Mouse (Mus musculus) lung, embryonic 15.5 days (tissue): ENCODE measurements around the gene Chst11. TPM values are rescaled to one million over a fixed set of nuclear protein-coding genes. Genes with fewer than 3 reads are reported as not detected.

ENCODE experiments used
- ATAC-seq: fragments of 200-750 bp; cut with Nextera tagmentation; 2 replicates; pipeline ENCODE4 v1.8.0; 2017; ENCODE audit warnings: moderate number of reproducible peaks, borderline replicate concordance; ENCODE audit not compliant: low FRiP score, low TSS enrichment; ENCODE audit errors: extremely low read depth
- H3K27ac ChIP-seq: fragments of 300-500 bp; sonication (generic); 2 replicates; pipeline ENCODE4 v1.5.1; 2015; ENCODE audit warnings: moderate library complexity, mild to moderate bottlenecking, inconsistent platforms
- H3K27me3 ChIP-seq: fragments of 300-500 bp; sonication (generic); 2 replicates; pipeline ENCODE4 v1.6.1; 2015; ENCODE audit warnings: inconsistent platforms
- H3K36me3 ChIP-seq: fragments of 300-500 bp; sonication (generic); 2 replicates; pipeline ENCODE4 v1.6.1; 2015; ENCODE audit warnings: inconsistent platforms
- H3K4me1 ChIP-seq: fragments of 300-500 bp; sonication (generic); 2 replicates; pipeline ENCODE4 v1.6.1; 2015; ENCODE audit warnings: inconsistent platforms
- H3K4me2 ChIP-seq: fragments of 300-500 bp; sonication (generic); 2 replicates; pipeline ENCODE4 v1.6.1; 2015; ENCODE audit warnings: inconsistent platforms, mild to moderate bottlenecking, moderate library complexity
- H3K4me3 ChIP-seq: fragments of 300-500 bp; sonication (generic); 2 replicates; pipeline ENCODE4 v1.5.1; 2015; ENCODE audit warnings: mild to moderate bottlenecking, inconsistent platforms
- H3K9ac ChIP-seq: fragments of 300-500 bp; sonication (generic); 2 replicates; pipeline ENCODE4 v1.6.1; 2015; ENCODE audit warnings: inconsistent platforms
- H3K9me3 ChIP-seq: fragments of 300-500 bp; sonication (generic); 2 replicates; pipeline ENCODE4 v1.6.1; 2016; ENCODE audit warnings: inconsistent platforms
- WGBS: fragments of 180-500 bp; shearing (Covaris S2); methylation state at CpG from one replicate; pipeline ENCODE4 v1.1.7; 2015; 5-methylcytosine and 5-hydroxymethylcytosine counted together
- polyA plus RNA-seq: library from polyadenylated mRNA; unstranded; fragments of >200 nt; fragmentation: Nextera tagmentation; extraction: Ambion mirVana; gene quantifications from 2 replicates; pipeline ENCODE4 v1.2.1, GENCODE M21; 2015

The Chst11 gene
- polyA plus RNA-seq, 1 experiment from 2014 or later, result 2.0 TPM

DNA sequence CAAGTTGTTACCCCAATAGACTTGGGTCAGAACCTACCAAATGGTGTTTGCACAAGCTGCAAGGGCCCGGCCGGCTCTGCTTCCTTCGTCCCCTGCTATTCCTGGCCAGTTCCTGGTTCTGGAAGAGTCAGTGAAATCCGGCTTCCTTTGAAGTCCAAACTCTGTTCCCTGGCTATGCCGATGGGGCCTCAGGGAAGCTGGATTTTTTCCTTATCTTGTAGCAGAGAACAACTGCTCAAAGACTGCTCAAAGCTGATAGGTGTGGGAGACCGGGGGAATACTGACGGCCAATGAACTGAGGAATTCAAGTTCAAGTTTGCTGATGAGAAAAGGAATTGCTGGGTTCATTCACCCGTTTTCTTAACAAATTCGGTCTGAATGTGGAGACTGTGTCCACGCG, 13.7 kb upstream of the Chst11 start:
- Histone ChIP-seq H3K9me3 (no peaks in the 10 kb centered on the region), H3K4me1 (peaks cover 7% of the 10 kb centered on the region; the same call in 1 of the 2 replicates), H3K4me2 (no peak overlapping the region), H3K4me3 (no peak overlapping the region), H3K27ac (no peak overlapping the region), H3K9ac (no peak overlapping the region), H3K27me3 (no peaks in the 10 kb centered on the region), H3K36me3 (no peaks in the 10 kb centered on the region)
- no peak for ATAC-seq
- WGBS, result 47% methylated on average over 11 of the region's 11 CpGs

DNA sequence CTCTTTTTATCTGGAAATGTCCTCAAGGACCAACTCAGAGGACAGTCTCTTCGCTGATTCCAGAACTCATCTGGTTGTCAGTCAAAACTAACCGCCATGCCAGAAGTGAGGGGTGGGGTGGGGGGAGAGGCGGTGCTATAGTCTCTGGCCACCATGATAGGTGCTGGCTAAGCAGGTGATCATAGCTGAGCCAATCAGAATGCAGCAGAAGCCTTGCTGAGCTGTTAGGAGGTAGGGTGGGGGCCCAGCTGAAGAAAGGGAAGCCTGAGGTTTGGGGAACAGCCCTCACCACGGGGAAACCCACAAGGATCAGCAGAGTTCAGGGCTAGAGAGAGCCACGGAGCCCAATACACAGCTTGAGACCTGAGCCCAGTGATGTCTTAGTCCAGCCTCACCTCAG, 11.1 kb upstream of the Chst11 start:
- ATAC-seq, result 0 out of 2 replicates have a peak, but pooled peaks have one; percentile 27
- H3K4me2 ChIP-seq, result no peak overlapping the region
- no peaks in the 10 kb centered on the region for H3K9me3 ChIP-seq
- H3K9ac ChIP-seq, result no peak overlapping the region
- 74% methylated on average over 5 of the region's 5 CpGs for WGBS
- no peaks in the 10 kb centered on the region for H3K36me3 ChIP-seq
- H3K4me3 ChIP-seq, result no peak overlapping the region
- H3K27me3 ChIP-seq, result no peaks in the 10 kb centered on the region
- H3K4me1 ChIP-seq, result peaks cover 7% of the 10 kb centered on the region; the same call in 1 of the 2 replicates
- no peak overlapping the region for H3K27ac ChIP-seq

DNA sequence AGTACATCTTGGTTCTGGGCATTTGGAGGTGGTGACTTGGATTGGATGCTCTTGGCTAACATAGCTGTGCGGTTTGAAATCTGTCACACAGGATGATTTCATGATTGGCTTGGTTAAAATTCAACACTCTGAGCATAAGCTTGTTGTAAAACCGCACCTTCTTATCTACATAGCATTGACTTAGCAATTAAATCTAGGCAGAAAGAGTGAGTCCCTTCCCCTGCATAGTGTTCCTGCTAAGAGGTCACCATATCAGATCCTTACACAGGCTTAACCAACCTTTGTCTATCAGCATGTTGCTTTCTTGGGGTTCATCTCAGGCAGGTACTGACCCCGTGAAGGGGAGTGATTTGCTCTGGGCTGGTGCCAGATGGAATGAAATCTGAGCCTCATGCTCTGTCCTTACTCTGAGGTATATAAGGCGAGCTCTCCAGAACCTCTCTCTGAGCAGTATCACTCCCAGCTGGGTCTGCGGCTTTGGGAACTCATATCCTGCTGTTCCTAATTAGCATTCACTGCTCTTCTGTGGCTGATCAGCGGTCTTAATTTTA, 10.6 kb upstream of the Chst11 start:
- no peak for ATAC-seq
- 58% methylated on average over 6 of the region's 6 CpGs for WGBS
- H3K27ac ChIP-seq, result no peak overlapping the region
- H3K36me3 ChIP-seq, result no peaks in the 10 kb centered on the region
- no peak overlapping the region for H3K4me2 ChIP-seq
- H3K4me1 ChIP-seq, result peaks cover 7% of the 10 kb centered on the region; the same call in 1 of the 2 replicates
- no peak overlapping the region for H3K4me3 ChIP-seq
- no peaks in the 10 kb centered on the region for H3K9me3 ChIP-seq
- H3K9ac ChIP-seq, result no peak overlapping the region
- H3K27me3 ChIP-seq, result no peaks in the 10 kb centered on the region

DNA sequence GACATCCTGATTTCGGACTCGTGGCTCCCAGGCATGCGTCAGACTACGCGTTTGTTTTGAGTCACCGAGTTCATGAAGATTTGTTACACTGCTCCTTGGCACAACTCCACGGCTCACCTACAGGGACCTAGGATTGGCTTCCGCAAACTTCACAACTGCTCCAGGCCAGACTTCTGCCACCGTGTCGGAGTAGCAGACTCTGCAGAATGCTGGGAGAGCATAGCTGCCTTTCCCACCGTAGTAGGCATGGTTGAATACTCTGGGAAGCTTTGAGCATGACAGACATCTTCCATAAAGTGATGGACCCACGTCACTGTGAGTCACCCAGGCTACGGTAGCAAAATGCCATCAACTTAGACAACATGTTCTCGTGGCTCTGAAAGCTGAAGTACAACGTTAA, 9.5 kb upstream of the Chst11 start:
- no peak overlapping the region for H3K4me3 ChIP-seq
- 83% methylated on average over 15 of the region's 15 CpGs for WGBS
- no peak overlapping the region for H3K4me2 ChIP-seq
- H3K9ac ChIP-seq, result no peak overlapping the region
- no peaks in the 10 kb centered on the region for H3K27me3 ChIP-seq
- no peaks in the 10 kb centered on the region for H3K36me3 ChIP-seq
- H3K27ac ChIP-seq, result no peak overlapping the region
- ATAC-seq, result no peak
- H3K4me1 ChIP-seq, result peaks cover 7% of the 10 kb centered on the region; the same call in 1 of the 2 replicates
- no peaks in the 10 kb centered on the region for H3K9me3 ChIP-seq

DNA sequence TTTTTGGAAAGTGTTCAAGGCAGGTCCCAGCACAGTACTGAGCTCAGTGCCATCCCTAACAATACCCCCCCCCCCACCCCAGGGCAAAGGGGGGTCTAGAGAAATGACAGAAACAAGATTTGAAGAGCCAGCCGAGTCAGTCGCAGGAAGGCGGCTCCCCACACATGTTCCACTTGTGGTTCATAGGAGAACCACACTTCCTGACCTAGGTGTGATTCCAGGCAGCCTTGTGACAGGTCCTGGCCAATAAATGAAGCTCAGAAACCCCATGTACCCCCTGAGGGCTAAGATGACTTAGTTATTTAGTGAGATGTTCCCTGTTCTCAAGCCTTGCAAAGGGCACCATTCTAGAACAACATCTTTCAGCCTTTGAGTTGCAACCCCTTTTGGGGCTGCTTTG, 3.0 kb upstream of the Chst11 start:
- H3K27me3 ChIP-seq, result peaks cover 18% of the 10 kb centered on the region; the same call in 1 of the 2 replicates
- no peaks in the 10 kb centered on the region for H3K36me3 ChIP-seq
- no peak overlapping the region for H3K4me3 ChIP-seq
- 67% methylated on average over 3 of the region's 3 CpGs for WGBS
- no peaks in the 10 kb centered on the region for H3K9me3 ChIP-seq
- ATAC-seq, result no peak
- no peak overlapping the region for H3K9ac ChIP-seq
- H3K27ac ChIP-seq, result no peak overlapping the region
- no peak overlapping the region for H3K4me2 ChIP-seq
- H3K4me1 ChIP-seq, result peaks cover 5% of the 10 kb centered on the region

DNA sequence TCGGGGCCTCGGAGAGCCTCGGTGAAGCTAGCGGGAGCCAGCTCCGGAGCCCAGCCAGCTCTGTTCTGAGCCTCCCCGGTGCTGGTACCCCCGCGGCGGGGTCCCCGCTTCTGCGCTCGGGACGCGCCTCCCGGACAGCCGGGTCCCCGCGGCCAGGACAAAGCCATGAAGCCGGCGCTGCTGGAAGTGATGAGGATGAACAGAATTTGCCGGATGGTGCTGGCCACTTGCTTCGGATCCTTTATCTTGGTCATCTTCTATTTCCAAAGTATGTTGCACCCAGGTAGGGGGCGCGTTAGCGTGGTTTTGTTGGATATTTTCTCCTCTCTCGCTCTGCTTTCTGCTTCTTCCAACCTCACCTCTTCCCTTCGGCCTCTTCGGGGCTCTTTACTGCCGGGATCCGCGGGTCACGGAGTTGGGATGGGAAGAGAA, 418 bp downstream of the Chst11 start:
- H3K4me1 ChIP-seq, result peaks cover 21% of the 10 kb centered on the region

DNA sequence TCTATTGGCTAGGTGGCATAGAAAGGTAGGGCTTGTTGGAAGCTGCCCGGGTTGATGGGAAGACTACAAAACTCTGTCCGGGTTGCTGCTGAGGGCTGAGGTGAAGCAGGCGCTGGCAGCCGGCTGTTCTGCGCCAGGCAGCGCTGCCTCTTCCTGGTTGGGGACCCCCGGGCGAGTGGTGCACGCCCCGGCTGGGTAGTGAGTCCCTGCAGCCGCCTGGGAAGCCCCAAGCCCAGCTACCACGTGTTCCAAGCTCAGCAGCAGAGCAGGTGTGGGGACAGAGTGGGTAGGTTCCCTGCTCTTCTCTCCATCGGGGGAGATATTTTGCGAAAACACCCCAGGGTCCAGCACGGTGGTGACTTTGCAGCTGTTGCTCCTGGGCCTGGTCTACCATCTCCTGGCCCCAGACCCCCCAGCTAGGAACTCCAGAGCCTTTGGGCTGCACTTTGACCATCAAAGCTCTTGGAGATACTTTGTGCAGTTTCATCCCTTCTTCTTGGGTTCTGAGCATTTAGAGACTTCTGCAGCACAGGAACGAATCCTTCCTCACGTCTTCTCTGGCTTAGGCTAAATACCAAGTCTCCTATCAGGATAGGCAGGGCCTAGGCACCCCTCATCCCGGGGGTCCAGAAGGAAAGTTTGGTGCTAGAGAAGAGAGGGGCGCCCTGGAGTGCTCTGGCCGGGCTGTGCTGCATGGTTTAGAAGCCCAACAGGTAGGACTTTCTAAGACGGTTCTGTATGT, 1.1 kb downstream of the Chst11 start:
- Histone ChIP-seq H3K27me3 (peaks cover 18% of the 10 kb centered on the region; the same call in 1 of the 2 replicates), H3K9me3 (no peaks in the 10 kb centered on the region), H3K4me2 (peak overlapping the region; percentile 96), H3K27ac (peak overlapping the region; percentile 81), H3K9ac (peak overlapping the region; percentile 66), H3K36me3 (no peaks in the 10 kb centered on the region), H3K4me1 (peaks cover 29% of the 10 kb centered on the region), H3K4me3 (peak overlapping the region; percentile 76)
- WGBS, result 6% methylated on average over 21 of the region's 21 CpGs
- ATAC-seq, result no peak

More for the DNA sequence above, 418 bp downstream of the Chst11 start:
- Histone ChIP-seq H3K4me2 (peak overlapping the region; percentile 96), H3K9me3 (no peaks in the 10 kb centered on the region), H3K27ac (peak overlapping the region; percentile 81), H3K36me3 (no peaks in the 10 kb centered on the region), H3K4me3 (peak overlapping the region; percentile 76), H3K9ac (peak overlapping the region; percentile 66), H3K27me3 (peaks cover 18% of the 10 kb centered on the region; the same call in 1 of the 2 replicates)
- WGBS, result under 1% methylated on average over 32 of the region's 32 CpGs
- no peak for ATAC-seq

DNA sequence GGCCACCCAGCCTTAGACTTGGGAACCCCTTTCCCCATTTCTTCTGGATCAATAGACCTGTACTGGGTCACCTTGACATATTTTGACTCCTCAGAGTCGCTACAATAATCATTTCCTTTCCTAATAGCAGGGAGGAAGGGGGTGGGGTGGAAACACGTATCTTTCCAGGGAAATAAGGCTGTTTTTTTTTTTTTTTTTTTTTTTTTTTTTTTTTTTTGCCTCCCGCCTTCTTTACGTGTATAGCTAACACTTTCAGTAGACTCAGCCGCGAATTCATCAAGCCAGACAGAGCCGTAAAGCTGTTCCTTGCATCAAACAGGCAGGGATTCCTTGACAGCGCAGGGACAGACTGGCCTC, 1.7 kb downstream of the Chst11 start:
- H3K4me3 ChIP-seq, result peak overlapping the region; percentile 76
- H3K9me3 ChIP-seq, result no peaks in the 10 kb centered on the region
- H3K27ac ChIP-seq, result peak overlapping the region; percentile 81
- peaks cover 33% of the 10 kb centered on the region for H3K4me1 ChIP-seq
- peaks cover 18% of the 10 kb centered on the region; the same call in 1 of the 2 replicates for H3K27me3 ChIP-seq
- H3K9ac ChIP-seq, result peak overlapping the region; percentile 66
- H3K36me3 ChIP-seq, result no peaks in the 10 kb centered on the region
- peak overlapping the region; percentile 96 for H3K4me2 ChIP-seq
- no peak for ATAC-seq
- WGBS, result 14% methylated on average over 8 of the region's 8 CpGs

DNA sequence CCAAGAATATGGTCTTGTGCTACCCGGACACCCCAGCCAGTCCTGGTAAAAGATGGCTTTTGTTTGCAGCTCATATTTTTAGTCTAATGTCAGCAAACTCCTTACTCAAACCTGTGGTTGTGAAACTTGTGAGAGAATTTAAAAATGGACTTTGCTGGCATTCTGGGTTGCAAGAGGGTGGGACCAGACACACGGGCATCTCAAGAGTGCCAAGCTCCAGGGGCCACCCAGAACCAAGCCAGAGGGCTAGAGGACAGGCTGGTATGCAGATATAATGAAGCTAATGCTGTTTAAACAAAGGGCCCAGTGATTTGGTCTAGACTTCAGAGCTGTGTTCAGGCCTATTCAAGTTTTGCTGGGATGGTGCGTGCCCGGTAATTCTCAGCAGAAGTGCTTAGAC, 2.1 kb downstream of the Chst11 start:
- Histone ChIP-seq H3K27me3 (peaks cover 16% of the 10 kb centered on the region; the same call in 1 of the 2 replicates), H3K4me3 (peak overlapping the region; percentile 76), H3K9ac (no peak overlapping the region), H3K36me3 (no peaks in the 10 kb centered on the region), H3K4me2 (peak overlapping the region; percentile 96), H3K9me3 (no peaks in the 10 kb centered on the region), H3K27ac (peak overlapping the region; percentile 53), H3K4me1 (peaks cover 38% of the 10 kb centered on the region)
- WGBS, result 29% methylated on average over 4 of the region's 4 CpGs
- ATAC-seq, result no peak

DNA sequence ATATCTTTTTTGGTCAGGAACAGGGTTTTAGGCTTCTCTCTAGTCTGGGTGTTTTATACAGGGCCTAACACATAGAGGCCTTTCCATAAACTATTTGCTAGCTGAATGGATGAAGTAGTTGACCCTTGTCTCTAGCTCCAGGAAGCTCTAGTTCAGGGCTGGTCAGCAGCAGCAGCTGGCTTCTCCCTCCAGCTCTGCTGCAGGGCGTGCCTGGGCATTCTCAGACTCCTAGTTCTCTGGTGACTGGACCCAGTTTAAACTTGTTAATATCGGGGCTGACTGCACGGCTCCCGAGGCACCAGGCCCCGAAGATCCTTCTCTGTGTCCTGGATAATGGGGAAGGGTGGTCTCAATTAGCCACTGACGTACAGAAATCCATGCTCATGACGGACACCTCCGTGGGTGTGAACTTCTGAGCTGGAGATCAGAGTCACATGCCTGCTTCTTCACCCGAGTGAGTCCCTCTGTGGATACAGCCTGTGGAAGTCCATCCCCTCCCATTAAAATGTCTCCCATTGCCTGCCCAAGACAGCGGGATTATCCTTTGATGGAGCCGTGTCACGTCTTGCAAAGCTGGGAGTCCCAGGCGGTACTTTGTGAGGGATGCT, 4.2 kb downstream of the Chst11 start:
- H3K9ac ChIP-seq, result no peak overlapping the region
- no peaks in the 10 kb centered on the region for H3K9me3 ChIP-seq
- no peak overlapping the region for H3K27ac ChIP-seq
- no peaks in the 10 kb centered on the region for H3K36me3 ChIP-seq
- no peak for ATAC-seq
- H3K4me1 ChIP-seq, result peaks cover 38% of the 10 kb centered on the region
- H3K4me2 ChIP-seq, result no peak overlapping the region
- H3K4me3 ChIP-seq, result no peak overlapping the region
- WGBS, result 77% methylated on average over 13 of the region's 13 CpGs
- H3K27me3 ChIP-seq, result no peaks in the 10 kb centered on the region

DNA sequence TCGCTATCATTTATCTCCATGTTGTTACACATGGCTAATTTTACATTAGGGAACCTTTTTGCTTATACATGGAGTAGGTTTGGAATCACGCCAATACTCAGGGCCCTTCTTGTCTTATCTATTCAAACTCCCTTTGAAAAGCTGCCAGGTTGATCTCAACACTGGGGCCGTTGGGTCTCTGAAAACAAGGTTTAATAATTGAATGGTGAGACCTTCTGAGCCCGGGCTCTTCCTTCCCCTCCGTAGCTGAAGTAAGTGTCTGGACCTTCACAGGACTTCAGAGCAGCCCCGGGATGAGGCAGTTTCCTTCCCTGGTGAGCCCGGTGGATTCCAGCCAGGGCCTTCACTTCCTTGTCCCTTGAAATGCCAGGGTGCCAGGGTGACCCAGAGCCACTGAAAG, 5.6 kb downstream of the Chst11 start:
- no peak overlapping the region for H3K4me3 ChIP-seq
- no peak overlapping the region for H3K9ac ChIP-seq
- 11% methylated on average over 7 of the region's 7 CpGs for WGBS
- ATAC-seq, result peak; percentile 27; the same call in 1 of the 2 replicates
- H3K4me2 ChIP-seq, result no peak overlapping the region
- H3K27ac ChIP-seq, result peak overlapping the region; percentile 46; the same call in 1 of the 2 replicates
- no peaks in the 10 kb centered on the region for H3K36me3 ChIP-seq
- peaks cover 38% of the 10 kb centered on the region for H3K4me1 ChIP-seq
- H3K9me3 ChIP-seq, result no peaks in the 10 kb centered on the region
- H3K27me3 ChIP-seq, result no peaks in the 10 kb centered on the region
